Mouse (Mus musculus): ENCODE measurements around the gene Olfr1286. TPM values are rescaled to one million over a fixed set of nuclear protein-coding genes. Genes with fewer than 3 reads are reported as not detected.

Olfr1286 gene
- not detected for total RNA-seq (2023)

GRCm38 (mm10) chr2:111422931-111423330 lies at the start of gene Olfr1286:
Olfr1286 (minus strand) TSS chr2:111423115.

DNA sequence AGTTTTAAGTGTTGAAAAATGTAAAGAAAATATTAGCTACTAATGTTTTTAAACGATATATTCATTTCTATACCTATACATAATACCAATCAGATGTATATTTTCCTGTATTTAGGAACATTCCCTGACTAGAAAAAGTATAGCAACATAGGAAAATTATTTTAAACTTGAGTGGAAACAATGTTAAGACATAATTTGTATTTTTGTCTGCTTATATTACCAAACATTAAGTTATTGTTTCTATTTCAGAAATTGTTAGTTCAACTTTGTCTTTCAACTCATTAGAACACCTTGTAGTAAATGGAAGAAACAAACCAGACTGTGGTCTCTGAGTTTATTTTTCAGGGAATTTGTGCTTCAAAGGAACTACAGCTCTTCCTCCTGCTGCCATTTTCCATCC lies 25.9 kb upstream of the Olfr1286 start, which contains the start of gene Olfr1287:
Gene Olfr1287, plus strand, starts transcription at position 301 of the 400 bp plus-strand sequence.

GRCm38 (mm10) chr2:111375222-111375621 lies 47.7 kb downstream of the Olfr1286 start, which contains the start of gene Olfr1284:
Olfr1284 (plus strand) TSS chr2:111375522.

Other genes with a start within 250 kb of the Olfr1286 start
- gene 4930430A15Rik, start 193.5 kb downstream of the Olfr1286 start, total RNA-seq (2023): not detected
- not detected for gene Olfr1275, start 187.8 kb downstream of the Olfr1286 start, total RNA-seq (2023)
- not detected for gene Olfr1276, start 168.6 kb downstream of the Olfr1286 start, total RNA-seq (2023)
- gene Olfr1277, start 149.0 kb downstream of the Olfr1286 start, total RNA-seq (2023): not detected
- not detected for gene Olfr1278, start 133.0 kb downstream of the Olfr1286 start, total RNA-seq (2023)
- gene Olfr1279, start 122.5 kb downstream of the Olfr1286 start, total RNA-seq (2023): not detected
- not detected for gene Olfr1280, start 109.1 kb downstream of the Olfr1286 start, total RNA-seq (2023)
- gene Olfr1281, start 96.6 kb downstream of the Olfr1286 start, total RNA-seq (2023): not detected
- gene Olfr1282, start 87.0 kb downstream of the Olfr1286 start, total RNA-seq (2023): not detected
- gene Olfr1283, start 56.3 kb downstream of the Olfr1286 start, total RNA-seq (2023): not detected
- not detected for gene Olfr1284, start 47.6 kb downstream of the Olfr1286 start, total RNA-seq (2023)
- gene Olfr1287, start 26.0 kb upstream of the Olfr1286 start, total RNA-seq (2023): not detected
- not detected for gene Olfr1288, start 51.0 kb upstream of the Olfr1286 start, total RNA-seq (2023)
- not detected for gene Olfr1289, start 57.7 kb upstream of the Olfr1286 start, total RNA-seq (2023)
- gene Olfr1290, start 70.7 kb upstream of the Olfr1286 start, total RNA-seq (2023): not detected
- not detected for gene Olfr1291-ps1, start 74.1 kb upstream of the Olfr1286 start, total RNA-seq (2023)
- gene Olfr1293-ps, start 102.1 kb upstream of the Olfr1286 start, total RNA-seq (2023): not detected
- not detected for gene Olfr1294, start 117.2 kb upstream of the Olfr1286 start, total RNA-seq (2023)
- not detected for gene Olfr1295, start 146.6 kb upstream of the Olfr1286 start, total RNA-seq (2023)
- not detected for gene Olfr1297, start 203.4 kb upstream of the Olfr1286 start, total RNA-seq (2023)
- not detected for gene Olfr1298, start 226.1 kb upstream of the Olfr1286 start, total RNA-seq (2023)
- not detected for gene Olfr1299, start 238.3 kb upstream of the Olfr1286 start, total RNA-seq (2023)